Mouse (Mus musculus) hindbrain, embryonic 16.5 days (tissue): ENCODE measurements at regions not wholly inside any gene's neighbourhood (a gene's known extent, or its start where the extent isn't known, plus 50 kb on each side); places are given as distances from the start of the nearest gene placed in this dataset.
A peak's percentile ranks its signal among the peaks of the same experiment; 100 is the strongest.

Experiments used
- ATAC-seq: fragments of 200-750 bp; cut with Nextera tagmentation; 2 replicates; pipeline ENCODE4 v1.8.0; 2017; ENCODE audit warnings: moderate TSS enrichment, moderate library complexity
- H3K27ac ChIP-seq: fragments of 300-500 bp; sonication (generic); 2 replicates; pipeline ENCODE4 v1.5.1; 2014; ENCODE audit warnings: low read depth, mild to moderate bottlenecking, control low read depth, low read length, moderate library complexity
- H3K27me3 ChIP-seq: fragments of 300-500 bp; sonication (generic); replicated peaks from 2 replicates; pipeline ENCODE4 v1.6.1; 2014; ENCODE audit warnings: low read length; ENCODE audit not compliant: control insufficient read depth, insufficient read depth
- H3K36me3 ChIP-seq: fragments of 300-500 bp; sonication (generic); 2 replicates; pipeline ENCODE4 v1.6.1; 2014; ENCODE audit warnings: mild to moderate bottlenecking, low read length, moderate library complexity, mixed read lengths; ENCODE audit not compliant: control insufficient read depth, insufficient read depth
- H3K4me1 ChIP-seq: fragments of 300-500 bp; sonication (generic); 2 replicates; pipeline ENCODE4 v1.6.1; 2014; ENCODE audit warnings: low read depth, low read length; ENCODE audit not compliant: control insufficient read depth, insufficient read depth
- H3K4me2 ChIP-seq: fragments of 300-500 bp; sonication (generic); 2 replicates; pipeline ENCODE4 v1.6.1; 2014; ENCODE audit warnings: mild to moderate bottlenecking, low read length, control low read depth, moderate library complexity
- H3K4me3 ChIP-seq: fragments of 300-500 bp; sonication (generic); 2 replicates; pipeline ENCODE4 v1.5.1; 2014; ENCODE audit warnings: mild to moderate bottlenecking, low read length, control low read depth, moderate library complexity
- H3K9ac ChIP-seq: fragments of 300-500 bp; sonication (generic); 2 replicates; pipeline ENCODE4 v1.6.1; 2014; ENCODE audit warnings: low read depth, mild to moderate bottlenecking, control low read depth, low read length, moderate library complexity
- H3K9me3 ChIP-seq: fragments of 300-500 bp; sonication (generic); 2 replicates; pipeline ENCODE4 v1.6.1; 2014; ENCODE audit warnings: mild to moderate bottlenecking, low read length, moderate library complexity; ENCODE audit not compliant: control insufficient read depth
- WGBS: fragments of 180-500 bp; shearing (Covaris S2); extraction: QIAGEN DNeasy Blood & Tissue Kit; methylation state at CpG from one replicate; pipeline ENCODE4 v1.1.7; 2014; 5-methylcytosine and 5-hydroxymethylcytosine counted together

DNA sequence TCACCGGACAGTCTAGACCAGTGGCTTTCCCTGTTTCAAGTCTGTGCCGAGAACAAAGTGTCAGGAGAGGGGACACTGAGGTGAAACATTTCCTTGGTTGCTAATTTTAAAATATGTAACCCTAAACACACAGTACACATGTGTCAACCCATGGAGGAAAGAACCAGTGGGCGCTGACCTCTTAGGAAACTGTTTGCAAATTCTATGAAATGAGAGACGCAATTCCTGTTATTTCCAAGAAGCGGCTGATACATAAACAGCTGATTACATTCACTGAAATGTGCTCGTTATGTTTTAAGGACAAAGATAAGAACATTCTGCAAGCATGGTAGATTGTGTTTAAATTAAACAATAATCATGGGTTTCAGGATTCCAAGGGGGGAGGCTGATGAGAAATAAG lies 204.3 kb upstream of the Gypa start:
- Histone ChIP-seq H3K4me3 (no peak overlapping the region), H3K9ac (no peak overlapping the region), H3K9me3 (no peaks in the 10 kb centered on the region), H3K27me3 (no peaks in the 10 kb centered on the region), H3K27ac (no peak overlapping the region), H3K4me1 (no peaks in the 10 kb centered on the region), H3K4me2 (no peak overlapping the region), H3K36me3 (no peaks in the 10 kb centered on the region)
- 82% methylated on average over 6 of the region's 6 CpGs for WGBS
- ATAC-seq = no peak

DNA sequence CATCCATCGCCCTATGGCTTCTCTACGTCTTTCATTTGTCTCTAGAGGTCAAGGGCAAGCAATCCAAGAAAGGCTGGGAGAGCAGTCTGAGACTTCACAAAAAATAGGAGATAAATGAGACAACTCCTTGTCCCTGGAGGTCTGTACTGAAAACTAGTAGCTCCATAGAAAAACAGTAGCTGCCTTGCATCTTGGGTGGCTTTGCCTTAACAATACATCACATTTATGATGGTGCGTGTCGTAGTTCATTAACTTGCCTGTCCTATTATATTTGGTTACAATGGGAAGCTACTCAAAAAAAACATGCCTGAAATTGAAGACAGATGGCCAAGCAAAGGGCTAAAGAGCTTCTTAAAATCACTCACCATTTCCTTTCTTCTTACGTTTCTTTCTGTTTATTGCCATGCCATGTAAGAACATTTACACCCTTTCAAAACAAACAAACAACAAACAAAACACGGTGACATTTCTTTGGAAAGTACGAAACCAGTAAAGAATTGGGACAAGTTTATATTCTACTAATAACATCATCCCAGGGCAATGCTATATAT lies 211.2 kb upstream of the Hhip start:
- Histone ChIP-seq H3K4me2 (no peak overlapping the region), H3K4me3 (no peak overlapping the region), H3K9ac (no peak overlapping the region), H3K27ac (no peak overlapping the region), H3K9me3 (no peaks in the 10 kb centered on the region), H3K36me3 (no peaks in the 10 kb centered on the region), H3K4me1 (no peaks in the 10 kb centered on the region), H3K27me3 (no peaks in the 10 kb centered on the region)
- ATAC-seq = no peak
- 62% methylated on average over 7 of the region's 7 CpGs for WGBS

DNA sequence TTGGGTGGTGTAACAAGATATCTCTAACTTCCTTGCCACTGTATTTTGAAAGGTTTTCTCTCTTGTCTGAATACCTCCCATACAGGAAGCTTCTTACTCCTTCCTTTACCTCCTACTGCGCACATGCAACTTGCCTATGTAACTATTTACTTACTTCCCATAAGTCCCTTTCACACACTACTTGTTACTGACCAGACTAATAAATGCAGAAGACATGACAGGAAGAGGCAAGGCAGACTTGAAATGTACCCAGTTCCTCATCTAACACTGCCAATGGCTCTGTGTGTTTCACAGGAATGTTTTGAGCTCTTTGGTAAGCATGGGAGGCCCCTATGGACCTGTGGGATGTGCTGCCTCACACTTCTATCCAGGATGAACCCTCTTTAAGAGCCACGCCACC lies 207.1 kb upstream of the Hhip start:
- no peaks in the 10 kb centered on the region for H3K9me3 ChIP-seq
- H3K4me2 ChIP-seq = no peak overlapping the region
- no peak for ATAC-seq
- H3K27me3 ChIP-seq = no peaks in the 10 kb centered on the region
- peaks cover 2% of the 10 kb centered on the region; the same call in 1 of the 2 replicates for H3K4me1 ChIP-seq
- WGBS = 99% methylated on average over 2 of the region's 2 CpGs
- no peaks in the 10 kb centered on the region for H3K36me3 ChIP-seq
- no peak overlapping the region for H3K4me3 ChIP-seq
- no peak overlapping the region for H3K27ac ChIP-seq
- H3K9ac ChIP-seq = no peak overlapping the region

GRCm38 (mm10) chr8:80263468-80263945 lies 205.7 kb upstream of the Hhip start:
- 25% methylated on average over 11 of the region's 11 CpGs for WGBS

DNA sequence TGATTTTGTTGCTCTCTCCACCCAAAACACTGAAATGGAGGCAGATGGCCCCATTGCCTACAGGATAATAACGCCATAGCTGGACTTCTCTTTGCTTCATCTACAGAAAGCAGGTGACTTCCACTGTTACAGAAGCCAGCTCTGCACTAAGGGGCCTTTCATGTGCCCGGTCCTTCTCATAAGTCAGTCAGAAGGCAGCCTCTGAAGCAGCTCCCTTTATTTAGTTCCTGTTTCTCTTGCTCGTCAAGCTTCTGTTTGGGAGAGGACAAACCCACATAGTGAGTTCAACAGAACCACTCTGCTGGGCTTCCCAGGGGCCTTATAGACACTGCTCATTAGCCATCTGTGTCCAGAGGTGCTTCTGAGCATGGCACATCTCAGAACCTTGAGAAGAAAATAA lies 205.1 kb upstream of the Hhip start:
- H3K36me3 ChIP-seq = no peaks in the 10 kb centered on the region
- no peak overlapping the region for H3K27ac ChIP-seq

More at GRCm38 (mm10) chr8:80263468-80263945, 205.7 kb upstream of the Hhip start:
- Histone ChIP-seq H3K36me3 (no peaks in the 10 kb centered on the region), H3K4me3 (no peak overlapping the region), H3K27ac (no peak overlapping the region), H3K4me2 (peak overlapping the region; percentile 16), H3K4me1 (peaks cover 2% of the 10 kb centered on the region; the same call in 1 of the 2 replicates), H3K9me3 (no peaks in the 10 kb centered on the region), H3K27me3 (no peaks in the 10 kb centered on the region), H3K9ac (no peak overlapping the region)
- peak; percentile 77 for ATAC-seq

GRCm38 (mm10) chr8:80253541-80253940 lies 195.7 kb upstream of the Hhip start:
- WGBS = 68% methylated on average over 4 of the region's 4 CpGs

More for the DNA sequence above, 205.1 kb upstream of the Hhip start:
- no peak overlapping the region for H3K4me2 ChIP-seq
- no peaks in the 10 kb centered on the region for H3K9me3 ChIP-seq
- H3K4me3 ChIP-seq = no peak overlapping the region
- 64% methylated on average over 3 of the region's 3 CpGs for WGBS
- no peaks in the 10 kb centered on the region for H3K27me3 ChIP-seq
- H3K4me1 ChIP-seq = peaks cover 2% of the 10 kb centered on the region; the same call in 1 of the 2 replicates
- ATAC-seq = no peak
- no peak overlapping the region for H3K9ac ChIP-seq

GRCm38 (mm10) chr8:80251595-80251994 lies 193.8 kb upstream of the Hhip start:
- no peak overlapping the region for H3K27ac ChIP-seq
- no peak for ATAC-seq
- no peaks in the 10 kb centered on the region for H3K9me3 ChIP-seq
- no peaks in the 10 kb centered on the region for H3K4me1 ChIP-seq
- no peaks in the 10 kb centered on the region for H3K36me3 ChIP-seq
- 14% methylated on average over 3 of the region's 3 CpGs for WGBS
- H3K4me3 ChIP-seq = no peak overlapping the region
- no peaks in the 10 kb centered on the region for H3K27me3 ChIP-seq
- H3K4me2 ChIP-seq = no peak overlapping the region
- no peak overlapping the region for H3K9ac ChIP-seq

More at GRCm38 (mm10) chr8:80253541-80253940, 195.7 kb upstream of the Hhip start:
- ATAC-seq = no peak
- H3K4me2 ChIP-seq = no peak overlapping the region
- no peak overlapping the region for H3K4me3 ChIP-seq
- H3K4me1 ChIP-seq = no peaks in the 10 kb centered on the region
- no peaks in the 10 kb centered on the region for H3K36me3 ChIP-seq
- no peaks in the 10 kb centered on the region for H3K9me3 ChIP-seq
- H3K27ac ChIP-seq = no peak overlapping the region
- no peaks in the 10 kb centered on the region for H3K27me3 ChIP-seq
- H3K9ac ChIP-seq = no peak overlapping the region

DNA sequence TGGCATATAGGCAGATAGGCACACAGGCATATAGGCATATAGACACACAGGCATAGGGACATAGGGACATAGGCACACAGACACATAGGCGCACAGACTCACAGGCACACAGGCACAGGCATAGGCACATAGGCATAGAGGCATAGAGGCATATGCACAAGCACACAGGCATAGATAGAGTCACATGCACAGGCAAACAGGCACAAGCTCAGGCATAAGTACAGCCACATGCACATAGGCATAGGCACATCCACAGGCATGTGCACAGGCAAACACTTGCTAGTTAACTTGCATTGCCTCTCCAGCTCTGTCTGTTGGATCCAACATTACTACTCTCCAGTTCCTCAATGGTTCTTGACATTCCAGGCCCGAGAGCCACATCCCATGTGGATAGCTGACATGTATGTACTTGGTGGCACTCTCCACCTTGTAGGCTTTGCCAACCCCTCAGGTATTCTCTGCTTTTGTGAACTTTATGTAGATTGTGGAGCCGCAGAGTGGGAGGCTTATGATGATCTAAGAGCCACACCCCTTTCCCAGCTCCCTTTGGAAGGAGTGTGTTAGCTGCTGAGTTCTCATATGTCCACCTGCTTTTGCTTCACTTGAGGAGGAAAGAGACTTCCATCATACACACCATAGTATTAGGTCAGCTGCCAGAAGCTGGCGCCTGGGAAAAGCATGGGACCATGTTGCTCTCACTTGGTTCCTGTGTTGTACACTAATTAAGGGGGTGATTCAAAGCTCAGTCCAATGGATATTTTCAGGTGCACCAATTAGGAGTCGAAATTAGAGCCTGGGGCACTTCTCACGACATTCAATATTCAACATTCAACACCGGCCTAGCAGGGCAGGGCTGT lies 192.7 kb upstream of the Hhip start:
- Histone ChIP-seq H3K4me2 (no peak overlapping the region), H3K27ac (no peak overlapping the region), H3K4me3 (no peak overlapping the region), H3K9me3 (no peaks in the 10 kb centered on the region), H3K36me3 (no peaks in the 10 kb centered on the region), H3K4me1 (no peaks in the 10 kb centered on the region), H3K9ac (no peak overlapping the region), H3K27me3 (no peaks in the 10 kb centered on the region)
- no peak; the same call in 1 of the 2 replicates for ATAC-seq
- WGBS = 82% methylated on average over 7 of the region's 7 CpGs

DNA sequence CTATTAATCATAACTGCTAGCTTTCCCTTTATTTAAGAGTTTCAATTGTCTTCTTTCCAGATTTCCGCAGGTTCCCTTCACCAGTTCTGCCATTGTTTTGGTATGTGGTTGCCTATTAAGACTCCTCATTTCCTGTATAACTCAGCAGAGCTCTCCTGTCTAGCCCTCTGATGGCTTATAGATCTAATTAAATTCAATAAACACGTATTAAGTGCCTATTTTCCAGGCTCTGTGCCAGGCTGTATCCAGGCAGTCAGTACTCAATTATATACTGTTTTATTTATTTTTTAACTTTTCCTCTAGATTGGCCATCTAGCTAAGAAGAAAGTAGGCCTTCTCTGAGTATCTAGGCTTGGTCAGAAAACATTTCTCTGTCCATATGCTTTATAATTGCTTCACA lies 192.0 kb upstream of the Hhip start:
- H3K27me3 ChIP-seq = no peaks in the 10 kb centered on the region
- H3K27ac ChIP-seq = no peak overlapping the region
- no peak overlapping the region for H3K4me3 ChIP-seq
- H3K9me3 ChIP-seq = no peaks in the 10 kb centered on the region
- WGBS = 71% methylated on average over 2 of the region's 2 CpGs
- no peaks in the 10 kb centered on the region for H3K4me1 ChIP-seq
- ATAC-seq = no peak
- H3K9ac ChIP-seq = no peak overlapping the region
- no peak overlapping the region for H3K4me2 ChIP-seq
- no peaks in the 10 kb centered on the region for H3K36me3 ChIP-seq
